Mouse (Mus musculus) forebrain, embryonic 12.5 days (tissue): Measurements from ENCODE around the gene Skint6. TPM values are rescaled to one million over a fixed set of nuclear protein-coding genes. Genes with fewer than 3 reads are reported as not detected.
"Not testable (repeated sequence)": the region's sequence is repeated elsewhere in the genome, so short reads cannot be mapped to it uniquely, and the experiment has no call there.

Experiments used
- ATAC-seq: fragments of 200-750 bp; cut with Nextera tagmentation; 2 replicates; pipeline ENCODE4 v1.8.0; 2017; ENCODE audit warnings: moderate TSS enrichment; ENCODE audit not compliant: low FRiP score
- H3K27ac ChIP-seq: fragments of 300-500 bp; sonication (generic); 2 replicates; pipeline ENCODE4 v1.5.1; 2016; ENCODE audit warnings: mild to moderate bottlenecking
- H3K27me3 ChIP-seq: fragments of 300-500 bp; sonication (generic); 2 replicates; pipeline ENCODE4 v1.6.1; 2016; ENCODE audit warnings: mild to moderate bottlenecking
- H3K36me3 ChIP-seq: fragments of 300-500 bp; sonication (generic); replicated peaks from 2 replicates; pipeline ENCODE4 v1.6.1; 2016; ENCODE audit warnings: mild to moderate bottlenecking
- H3K4me1 ChIP-seq: fragments of 300-500 bp; sonication (generic); 2 replicates; pipeline ENCODE4 v1.6.1; 2016
- H3K4me2 ChIP-seq: fragments of 300-500 bp; sonication (generic); 2 replicates; pipeline ENCODE4 v1.6.1; 2016; ENCODE audit warnings: mild to moderate bottlenecking, moderate library complexity
- H3K4me3 ChIP-seq: fragments of 300-500 bp; sonication (generic); replicated peaks from 2 replicates; pipeline ENCODE4 v1.5.1; 2016; ENCODE audit warnings: mild to moderate bottlenecking
- H3K9ac ChIP-seq: fragments of 300-500 bp; sonication (generic); 2 replicates; pipeline ENCODE4 v1.6.1; 2016; ENCODE audit warnings: mild to moderate bottlenecking
- H3K9me3 ChIP-seq: fragments of 300-500 bp; sonication (generic); 2 replicates; pipeline ENCODE4 v1.6.1; 2016
- WGBS: fragments of 180-500 bp; shearing (Covaris S2); methylation state at CpG from one replicate; pipeline ENCODE4 v1.1.7; 2016; 5-methylcytosine and 5-hydroxymethylcytosine counted together
- polyA plus RNA-seq: library from polyadenylated mRNA; unstranded; fragments of >200 nt; fragmentation: Nextera tagmentation; extraction: Ambion mirVana; gene quantifications from 2 replicates; pipeline ENCODE4 v1.2.1, GENCODE M21; 2016

Gene Skint6
- not detected in 2 replicates for polyA plus RNA-seq

DNA sequence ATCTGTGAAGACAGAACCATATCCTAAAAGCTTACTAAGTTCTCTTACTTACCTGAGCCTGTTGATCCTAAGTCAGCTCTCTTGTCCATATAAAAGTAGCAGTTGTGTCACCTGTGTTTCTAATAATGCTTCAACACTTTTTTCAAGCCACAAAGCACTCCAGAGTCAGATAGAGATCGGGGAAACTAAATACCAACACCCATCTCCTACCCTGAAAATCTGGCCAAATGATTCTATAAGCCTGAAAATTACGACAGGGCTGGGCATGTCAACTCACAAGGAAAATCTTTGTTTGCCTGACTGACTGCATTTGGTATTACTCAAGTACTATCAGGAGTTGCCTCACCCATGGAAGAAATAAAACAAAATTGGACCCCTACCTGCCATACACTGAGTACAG lies at the start of gene Skint6:
TSS of gene Skint6 (minus strand) at position 101 of the 400 bp plus-strand sequence.
- no peaks in the 10 kb centered on the region for H3K36me3 ChIP-seq
- 64% methylated on average over 2 of the region's 2 CpGs for whole genome bisulfite sequencing
- H3K27me3 ChIP-seq = no peaks in the 10 kb centered on the region
- H3K9ac ChIP-seq = no peak within 1 kb of the TSS
- H3K27ac ChIP-seq = no peak within 1 kb of the TSS
- no peak within 1 kb of the TSS for H3K4me3 ChIP-seq
- H3K9me3 ChIP-seq = peaks cover 15% of the 10 kb centered on the region
- no peaks in the 10 kb centered on the region for H3K4me1 ChIP-seq
- no peak for ATAC-seq
- no peak within 1 kb of the TSS for H3K4me2 ChIP-seq

DNA sequence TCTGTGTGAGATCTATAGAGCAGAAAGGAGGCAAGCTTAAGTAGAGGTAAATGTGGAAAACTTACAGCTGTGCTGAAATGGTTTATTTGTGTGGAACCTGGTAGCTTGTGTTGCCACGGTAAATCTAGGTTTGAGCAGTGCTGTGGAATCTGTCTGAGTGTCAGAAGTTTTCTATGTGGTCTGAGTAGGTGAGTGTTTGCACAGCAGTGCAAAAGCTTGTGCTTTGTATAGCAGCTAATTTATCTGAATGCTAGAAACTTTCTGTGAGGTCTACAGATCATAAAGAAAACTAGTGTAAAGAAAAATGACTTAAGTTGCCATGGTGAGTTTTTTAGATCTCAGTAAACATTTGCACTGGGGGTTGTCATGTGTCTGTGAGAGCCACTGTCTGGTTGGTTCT lies 34.1 kb upstream of the Skint6 start:
- no peak overlapping the region for H3K4me3 ChIP-seq
- H3K9me3 ChIP-seq = peaks cover 43% of the 10 kb centered on the region
- no peak overlapping the region for H3K4me2 ChIP-seq
- WGBS = 97% methylated on average over 1 of the region's 1 CpGs
- ATAC-seq = no peak
- H3K36me3 ChIP-seq = no peaks in the 10 kb centered on the region
- H3K27me3 ChIP-seq = no peaks in the 10 kb centered on the region
- no peak overlapping the region for H3K9ac ChIP-seq
- no peaks in the 10 kb centered on the region for H3K4me1 ChIP-seq
- H3K27ac ChIP-seq = no peak overlapping the region

DNA sequence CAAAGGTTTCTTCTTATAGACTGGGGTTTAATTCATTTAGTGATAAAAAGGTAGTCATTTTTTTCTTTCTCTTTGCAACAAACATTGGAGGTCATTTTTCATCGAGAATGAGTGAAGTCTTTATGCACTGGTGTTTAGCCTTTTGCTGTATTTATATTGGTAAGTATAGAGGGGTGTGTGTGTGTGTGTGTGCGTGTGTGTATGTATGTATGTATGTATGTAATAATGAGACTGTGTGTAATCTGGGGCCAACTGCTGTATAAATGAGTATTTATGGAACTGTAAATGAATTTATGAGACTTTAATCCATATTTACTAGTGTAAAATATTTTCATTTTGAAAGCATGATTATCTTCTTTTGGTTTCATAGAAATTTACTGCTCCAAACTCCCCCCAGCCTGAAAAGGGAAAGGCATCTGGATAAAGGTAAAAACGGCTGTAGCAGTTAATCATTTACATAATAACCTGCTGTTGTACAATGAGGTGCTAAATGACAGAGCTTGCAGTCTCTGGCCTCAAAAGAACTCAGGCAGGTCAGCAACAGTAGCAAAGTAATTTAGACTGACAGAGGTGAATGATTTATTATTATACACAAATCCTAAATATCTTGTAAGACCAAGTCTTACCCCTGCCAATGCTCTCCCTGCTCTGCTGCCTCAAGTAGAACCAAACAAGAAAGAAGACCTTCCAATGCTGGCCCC lies 15.2 kb upstream of the Skint6 start:
- WGBS = 75% methylated on average over 3 of the region's 3 CpGs
- H3K9ac ChIP-seq = no peak overlapping the region
- H3K4me1 ChIP-seq = no peaks in the 10 kb centered on the region
- no peak overlapping the region for H3K27ac ChIP-seq
- H3K4me2 ChIP-seq = no peak overlapping the region
- no peak for ATAC-seq
- no peaks in the 10 kb centered on the region for H3K36me3 ChIP-seq
- no peak overlapping the region for H3K4me3 ChIP-seq
- H3K27me3 ChIP-seq = no peaks in the 10 kb centered on the region
- H3K9me3 ChIP-seq = peaks cover 21% of the 10 kb centered on the region

DNA sequence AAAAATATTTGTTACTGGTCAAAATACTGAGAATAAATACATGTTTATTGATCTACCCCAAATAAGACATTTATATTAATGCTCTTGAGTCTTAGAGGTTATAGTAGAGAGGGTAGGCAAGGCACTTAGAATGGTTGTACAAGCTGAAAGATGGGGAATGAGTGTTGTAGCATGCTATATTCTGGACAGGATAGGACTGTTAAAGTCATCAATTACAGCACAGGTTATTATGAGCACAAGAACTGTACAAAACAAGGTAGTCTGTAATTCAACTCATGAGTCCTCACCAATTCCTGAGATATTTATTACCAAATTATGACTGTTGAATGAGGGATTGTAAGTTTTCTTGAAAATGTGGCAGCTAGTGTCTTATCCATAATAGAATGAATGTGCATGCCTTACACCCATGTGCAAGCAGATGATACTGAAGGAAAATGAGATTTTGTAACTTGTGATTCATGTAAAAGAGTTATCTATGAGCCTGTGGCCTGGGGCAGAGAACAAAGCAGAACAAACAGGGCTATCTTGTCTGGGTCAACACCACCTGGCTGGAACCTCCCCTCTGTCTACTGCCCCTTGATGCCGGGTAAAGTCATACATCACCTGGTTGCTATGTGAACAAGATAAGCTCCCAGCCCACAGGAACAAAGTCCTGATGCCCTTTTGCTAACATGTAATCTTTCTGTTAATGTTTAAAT lies 23.3 kb downstream of the Skint6 start:
- H3K4me2 ChIP-seq = no peak overlapping the region
- H3K9ac ChIP-seq = no peak overlapping the region
- no peak overlapping the region for H3K27ac ChIP-seq
- no peaks in the 10 kb centered on the region for H3K36me3 ChIP-seq
- H3K4me1 ChIP-seq = no peaks in the 10 kb centered on the region
- no peak for ATAC-seq
- peaks cover 17% of the 10 kb centered on the region for H3K9me3 ChIP-seq
- no peak overlapping the region for H3K4me3 ChIP-seq
- WGBS = 91% methylated on average over 1 of the region's 1 CpGs
- H3K27me3 ChIP-seq = no peaks in the 10 kb centered on the region

DNA sequence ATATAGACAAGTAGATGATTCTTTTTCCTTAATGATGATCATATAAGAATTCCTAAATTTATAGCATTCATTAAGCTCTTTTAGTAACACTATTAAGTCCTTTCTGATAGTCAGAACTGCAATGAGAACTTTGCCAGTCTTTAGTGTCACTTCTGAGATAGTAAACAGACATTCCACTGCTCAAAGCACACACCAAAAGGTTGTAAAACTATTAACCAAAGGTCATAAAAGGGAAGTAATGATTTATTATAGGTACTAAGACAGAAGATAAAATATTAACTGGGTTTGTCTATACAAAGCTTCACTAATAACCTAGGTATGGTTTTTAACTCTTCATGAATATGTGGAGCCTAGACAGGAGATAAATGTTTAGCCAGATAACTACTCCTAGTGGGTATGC lies 41.0 kb downstream of the Skint6 start:
- H3K27me3 ChIP-seq = no peaks in the 10 kb centered on the region
- H3K4me3 ChIP-seq = no peak overlapping the region
- ATAC-seq = no peak

DNA sequence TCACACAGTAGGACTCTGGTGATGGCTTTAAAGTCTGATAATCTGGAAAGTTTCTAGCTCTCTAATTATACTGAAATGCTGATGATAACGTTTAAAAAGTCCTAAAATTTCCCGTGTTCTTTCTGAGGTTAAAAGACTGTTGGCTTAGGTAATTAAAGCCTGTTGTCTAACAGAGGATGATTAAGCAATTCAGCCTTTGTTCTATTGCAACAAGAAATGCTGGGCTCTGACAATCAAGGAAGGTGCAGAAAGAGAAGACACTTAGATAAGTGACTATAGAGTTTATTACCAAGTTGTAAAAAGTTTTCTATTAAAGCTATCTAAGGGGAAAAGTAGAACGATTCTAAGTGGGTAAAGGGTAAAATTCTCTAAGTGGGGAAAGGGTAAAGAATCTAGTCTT lies 219.2 kb downstream of the Skint6 start:
- Histone ChIP-seq H3K4me2 (no peak overlapping the region), H3K9ac (no peak overlapping the region), H3K9me3 (peaks cover 10% of the 10 kb centered on the region), H3K27me3 (no peaks in the 10 kb centered on the region), H3K4me3 (no peak overlapping the region), H3K4me1 (no peaks in the 10 kb centered on the region), H3K27ac (no peak overlapping the region), H3K36me3 (no peaks in the 10 kb centered on the region)
- no peak for ATAC-seq
- 68% methylated on average over 3 of the region's 3 CpGs for WGBS

More for the DNA sequence above, 41.0 kb downstream of the Skint6 start:
- no peak overlapping the region for H3K9ac ChIP-seq
- H3K27ac ChIP-seq = no peak overlapping the region
- no peaks in the 10 kb centered on the region for H3K36me3 ChIP-seq
- H3K4me1 ChIP-seq = no peaks in the 10 kb centered on the region
- peaks cover 15% of the 10 kb centered on the region; the same call in 1 of the 2 replicates for H3K9me3 ChIP-seq
- H3K4me2 ChIP-seq = no peak overlapping the region

DNA sequence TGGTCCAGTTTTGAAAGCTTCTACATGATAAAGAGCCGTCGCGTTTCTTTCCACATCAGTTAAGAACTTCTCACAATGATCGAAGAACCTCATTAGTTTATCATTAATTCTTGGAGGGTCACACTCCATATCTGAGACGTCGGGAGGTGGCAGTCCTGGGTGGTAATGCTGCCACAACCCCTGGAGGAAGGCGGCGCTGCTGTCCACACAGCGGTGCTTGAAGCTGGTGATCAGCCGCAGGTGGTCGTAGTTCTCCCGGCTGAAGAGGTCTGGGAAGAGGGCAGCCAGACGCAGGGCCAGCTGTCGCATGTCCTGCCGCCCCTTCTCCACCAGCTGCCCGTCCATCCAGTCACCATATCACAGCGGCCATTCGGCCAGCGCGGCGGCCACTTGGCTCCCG lies 307.6 kb downstream of the Skint6 start:
- H3K4me3 ChIP-seq, H3K4me2 ChIP-seq, H3K27me3 ChIP-seq, H3K27ac ChIP-seq, H3K9ac ChIP-seq, H3K36me3 ChIP-seq, H3K4me1 ChIP-seq, ATAC-seq: not testable (repeated sequence)
- H3K9me3 ChIP-seq = peaks cover 17% of the 10 kb centered on the region
- WGBS = 37% methylated on average over 22 of the region's 22 CpGs

DNA sequence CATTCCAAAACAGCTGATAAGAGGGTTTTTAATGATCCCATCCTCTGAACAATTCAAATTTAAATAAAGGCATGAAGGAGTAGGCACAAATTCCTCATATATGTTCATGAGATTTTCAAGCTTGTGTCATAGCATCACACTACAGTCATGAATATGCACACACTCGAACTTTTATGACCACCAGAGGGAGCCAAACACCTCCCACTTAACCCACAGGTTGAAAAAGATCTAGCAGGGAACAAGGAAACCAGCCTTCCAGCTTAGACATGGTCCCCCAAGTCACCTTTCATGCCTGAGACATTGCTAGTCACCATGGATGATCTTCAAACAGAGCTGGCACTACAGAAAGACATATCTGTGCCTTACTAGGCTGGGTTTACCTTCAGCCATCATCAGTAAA lies 496.1 kb downstream of the Skint6 start:
- H3K27ac ChIP-seq = no peak overlapping the region
- H3K27me3 ChIP-seq = no peaks in the 10 kb centered on the region
- H3K4me3 ChIP-seq = no peak overlapping the region
- WGBS = 0% methylated on average over 1 of the region's 1 CpGs
- ATAC-seq = no peak
- no peaks in the 10 kb centered on the region for H3K4me1 ChIP-seq
- peaks cover 40% of the 10 kb centered on the region; the same call in 1 of the 2 replicates for H3K9me3 ChIP-seq
- H3K9ac ChIP-seq = no peak overlapping the region
- no peaks in the 10 kb centered on the region for H3K36me3 ChIP-seq
- no peak overlapping the region for H3K4me2 ChIP-seq

DNA sequence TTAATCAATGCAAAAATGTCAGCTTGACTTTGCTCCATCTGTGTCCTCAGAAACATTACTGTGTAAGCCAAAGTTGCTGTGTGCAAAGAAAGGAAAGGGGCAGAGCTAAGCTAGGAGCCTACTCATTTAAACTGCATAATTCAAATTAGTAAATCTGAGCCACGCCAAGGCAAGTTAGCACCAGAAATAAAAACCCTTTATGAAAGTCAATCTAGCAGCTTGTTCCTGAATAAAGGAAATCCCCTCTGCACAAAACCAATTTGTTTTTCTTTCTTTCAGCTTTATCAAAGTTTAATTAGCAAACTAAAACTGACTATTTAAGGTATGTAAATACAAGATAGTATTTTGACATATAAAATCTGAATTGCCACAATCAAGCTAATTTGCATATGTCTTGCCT lies 512.0 kb downstream of the Skint6 start, which contains the start of gene Skint10:
TSS of gene Skint10 (minus strand) at position 101 of the 400 bp plus-strand sequence.
- Histone ChIP-seq H3K36me3 (no peaks in the 10 kb centered on the region), H3K9ac (no peak within 1 kb of the TSS), H3K27me3 (no peaks in the 10 kb centered on the region), H3K4me1 (no peaks in the 10 kb centered on the region), H3K4me3 (no peak within 1 kb of the TSS), H3K9me3 (peaks cover 15% of the 10 kb centered on the region; the same call in 1 of the 2 replicates), H3K4me2 (no peak within 1 kb of the TSS), H3K27ac (no peak within 1 kb of the TSS)
- no peak for ATAC-seq
- WGBS = 78% methylated on average over 1 of the region's 1 CpGs
